Comparison of ENCODE assay signal across 8 mouse cellular contexts in genomic region chr13:23739069-23739921, GRCm38 (mm10). TPM values are rescaled to one million over a fixed set of nuclear protein-coding genes. Genes with fewer than 3 reads are reported as not detected.
A peak's percentile ranks its signal among the peaks of the same experiment; 100 is the strongest.
DNase-seq lines count a peak whose midpoint lies in the region; ATAC-seq lines count a peak whose summit lies in the region.

No protein-coding gene starts in this region.

- peak; percentile 97 for DNase-seq in 3T3-L1 (ENCODE audit: low read depth, low spot score)
- peak; percentile 65 to 82 for DNase-seq in adrenal gland, postnatal 4 days (ENCODE audit: low spot score in 2 of 2)
- peak; percentile 99 for DNase-seq in embryonic facial prominence, embryonic 14.5 days (ENCODE audit: low spot score)
- peak; percentile 98 for DNase-seq in heart, adult 8-10 months (ENCODE audit: low spot score)
- DNase-seq in kidney, adult 8-10 months, result peak; percentile 97 to 98
- DNase-seq in midbrain, embryonic 14.5 days, result peak; percentile 92
- DNase-seq in spleen, adult 18-20 months, result peak; percentile 79 to 89

- H3K4me1 ChIP-seq in embryonic facial prominence, embryonic 14.5 days (ENCODE audit: control insufficient read depth, insufficient read depth, low read length), result peaks cover 14% of the 10 kb centered on the region; the same call in 1 of the 2 replicates
- peaks cover 14% of the 10 kb centered on the region for H3K4me1 ChIP-seq in limb, embryonic 12.5 days (replicated peaks)
- H3K4me1 ChIP-seq in midbrain, embryonic 14.5 days (ENCODE audit: control insufficient read depth, insufficient read depth, low read length), result peaks cover 19% of the 10 kb centered on the region

- H3K36me3 ChIP-seq in embryonic facial prominence, embryonic 14.5 days (ENCODE audit: control insufficient read depth, insufficient read depth, low read length), result no peaks in the 10 kb centered on the region
- H3K36me3 ChIP-seq in limb, embryonic 12.5 days, result no peaks in the 10 kb centered on the region
- no peaks in the 10 kb centered on the region for H3K36me3 ChIP-seq in midbrain, embryonic 14.5 days (ENCODE audit: control insufficient read depth, insufficient read depth, low read length)

- peak overlapping the region; percentile 63 for H3K4me2 ChIP-seq in embryonic facial prominence, embryonic 14.5 days (ENCODE audit: low read depth, low read length)
- peak overlapping the region; percentile 86 for H3K4me2 ChIP-seq in limb, embryonic 12.5 days
- peak overlapping the region; percentile 98 for H3K4me2 ChIP-seq in midbrain, embryonic 14.5 days (ENCODE audit: low read length)

- H3K9me3 ChIP-seq in embryonic facial prominence, embryonic 14.5 days (ENCODE audit: control insufficient read depth, low read length), result no peaks in the 10 kb centered on the region
- no peaks in the 10 kb centered on the region for H3K9me3 ChIP-seq in limb, embryonic 12.5 days
- no peaks in the 10 kb centered on the region for H3K9me3 ChIP-seq in midbrain, embryonic 14.5 days (ENCODE audit: control insufficient read depth, low read length)

- peak overlapping the region; percentile 95 for H3K27ac ChIP-seq in embryonic facial prominence, embryonic 14.5 days (replicated peaks; ENCODE audit: low read depth, low read length)
- peak overlapping the region; percentile 99 for H3K27ac ChIP-seq in limb, embryonic 12.5 days
- peak overlapping the region; percentile 78 for H3K27ac ChIP-seq in midbrain, embryonic 14.5 days (replicated peaks; ENCODE audit: low read depth, low read length)

- peak overlapping the region; percentile 49 for H3K4me3 ChIP-seq in embryonic facial prominence, embryonic 14.5 days (ENCODE audit: low read depth, low read length)
- H3K4me3 ChIP-seq in limb, embryonic 12.5 days (replicated peaks), result peak overlapping the region; percentile 59
- H3K4me3 ChIP-seq in midbrain, embryonic 14.5 days (replicated peaks; ENCODE audit: low read depth, low read length), result peak overlapping the region; percentile 48

- WGBS in embryonic facial prominence, embryonic 14.5 days, result 1% methylated on average over 39 of the region's 39 CpGs
- under 1% methylated on average over 39 of the region's 39 CpGs for WGBS in limb, embryonic 12.5 days
- WGBS in midbrain, embryonic 14.5 days, result under 1% methylated on average over 39 of the region's 39 CpGs

- H3K9ac ChIP-seq in embryonic facial prominence, embryonic 14.5 days (ENCODE audit: low read depth, low read length), result peak overlapping the region; percentile 75
- H3K9ac ChIP-seq in limb, embryonic 12.5 days (replicated peaks), result peak overlapping the region; percentile 89
- H3K9ac ChIP-seq in midbrain, embryonic 14.5 days (replicated peaks; ENCODE audit: low read length), result peak overlapping the region; percentile 57; the same call in 1 of the 2 replicates

- H3K27me3 ChIP-seq in embryonic facial prominence, embryonic 14.5 days (replicated peaks; ENCODE audit: control insufficient read depth, insufficient read depth, low read length), result no peaks in the 10 kb centered on the region
- H3K27me3 ChIP-seq in limb, embryonic 12.5 days, result no peaks in the 10 kb centered on the region
- no peaks in the 10 kb centered on the region for H3K27me3 ChIP-seq in midbrain, embryonic 14.5 days (ENCODE audit: control insufficient read depth, insufficient read depth, low read length)

- ATAC-seq in embryonic facial prominence, embryonic 14.5 days (ENCODE audit: low read depth), result peak; percentile 92
- peak; percentile 92 for ATAC-seq in limb, embryonic 12.5 days (ENCODE audit: insufficient number of reproducible peaks, insufficient read depth, low FRiP score, low TSS enrichment, low read depth)
- peak; percentile 85 for ATAC-seq in midbrain, embryonic 14.5 days (ENCODE audit: low FRiP score, low TSS enrichment)

RNA-seq across cellular contexts. Expression of gene Hist1h1c, which starts 0.7 kb away (rescaled TPM):
- 100 to 1,000 TPM; 583 to 655 TPM for total RNA-seq in adrenal gland, postnatal 4 days (2021)
- polyA plus RNA-seq in embryonic facial prominence, embryonic 14.5 days (2014; fragmentation: Nextera tagmentation; extraction: Ambion mirVana), result 36.1 and 37.8 TPM in 2 replicates
- total RNA-seq in heart, adult 8-10 months (2022), result 100 to 1,000 TPM; 145 to 209 (median 187) TPM
- 20.1 and 21.4 TPM in 2 replicates for polyA plus RNA-seq in limb, embryonic 12.5 days (2016; fragmentation: Nextera tagmentation; extraction: Ambion mirVana)
- 5.7 and 9.2 TPM in 2 replicates for polyA plus RNA-seq in midbrain, embryonic 14.5 days (2014; fragmentation: Nextera tagmentation; extraction: Ambion mirVana)

RNA-seq across cellular contexts. Expression of gene Hist1h3c, which starts 6.1 kb away (rescaled TPM):
- 100 to 1,000 TPM; 224 to 252 TPM for total RNA-seq in adrenal gland, postnatal 4 days (2021)
- 5.1 and 7.5 TPM in 2 replicates for polyA plus RNA-seq in embryonic facial prominence, embryonic 14.5 days (2014; fragmentation: Nextera tagmentation; extraction: Ambion mirVana)
- 1 to 10 TPM in 2 of 4 experiments, under 1 TPM in 1, not detected in 1; 0.82 to 5.6 (median 2.3) TPM for total RNA-seq in heart, adult 8-10 months (2022)
- polyA plus RNA-seq in limb, embryonic 12.5 days (2016; fragmentation: Nextera tagmentation; extraction: Ambion mirVana), result 20.7 and 22.1 TPM in 2 replicates
- 1.2 TPM in 2 replicates for polyA plus RNA-seq in midbrain, embryonic 14.5 days (2014; fragmentation: Nextera tagmentation; extraction: Ambion mirVana)

RNA-seq across cellular contexts. Expression of gene Hist1h2bb, which starts 7.2 kb away (rescaled TPM):
- total RNA-seq in adrenal gland, postnatal 4 days (2021), result 100 to 1,000 TPM; 268 to 325 TPM
- polyA plus RNA-seq in embryonic facial prominence, embryonic 14.5 days (2014; fragmentation: Nextera tagmentation; extraction: Ambion mirVana), result 1.2 and 2.1 TPM in 2 replicates
- 1 to 10 TPM; 2.6 to 6.9 (median 4.0) TPM for total RNA-seq in heart, adult 8-10 months (2022)
- polyA plus RNA-seq in limb, embryonic 12.5 days (2016; fragmentation: Nextera tagmentation; extraction: Ambion mirVana), result 6.3 and 6.7 TPM in 2 replicates
- polyA plus RNA-seq in midbrain, embryonic 14.5 days (2014; fragmentation: Nextera tagmentation; extraction: Ambion mirVana), result 0.51 TPM in 1 of 2 replicates, not detected in the other

RNA-seq across cellular contexts. Expression of gene Hist1h2ab, which starts 11.6 kb away (rescaled TPM):
- 100 to 1,000 TPM; 457 to 545 TPM for total RNA-seq in adrenal gland, postnatal 4 days (2021)
- 30.2 and 32.6 TPM in 2 replicates for polyA plus RNA-seq in embryonic facial prominence, embryonic 14.5 days (2014; fragmentation: Nextera tagmentation; extraction: Ambion mirVana)
- total RNA-seq in heart, adult 8-10 months (2022), result 1 to 10 TPM in 3 of 4 experiments, not detected in 1; 2.4 to 8.4 (median 4.0) TPM
- polyA plus RNA-seq in limb, embryonic 12.5 days (2016; fragmentation: Nextera tagmentation; extraction: Ambion mirVana), result 77.8 and 92.9 TPM in 2 replicates
- polyA plus RNA-seq in midbrain, embryonic 14.5 days (2014; fragmentation: Nextera tagmentation; extraction: Ambion mirVana), result 11.3 and 13.5 TPM in 2 replicates

RNA-seq across cellular contexts. Expression of gene Hist1h3b, which starts 12.8 kb away (rescaled TPM):
- total RNA-seq in adrenal gland, postnatal 4 days (2021), result 100 to 1,000 TPM; 526 to 670 TPM
- polyA plus RNA-seq in embryonic facial prominence, embryonic 14.5 days (2014; fragmentation: Nextera tagmentation; extraction: Ambion mirVana), result 6.6 and 11.5 TPM in 2 replicates
- 10 to 100 TPM in 1 of 4 experiments, 1 to 10 TPM in 3; 2.4 to 16.9 (median 4.5) TPM for total RNA-seq in heart, adult 8-10 months (2022)
- polyA plus RNA-seq in limb, embryonic 12.5 days (2016; fragmentation: Nextera tagmentation; extraction: Ambion mirVana), result 17.7 and 30.1 TPM in 2 replicates
- 3.5 and 4.0 TPM in 2 replicates for polyA plus RNA-seq in midbrain, embryonic 14.5 days (2014; fragmentation: Nextera tagmentation; extraction: Ambion mirVana)

Comparison
In these comparisons a context has a peak if more than half of its experiments do, and no peak if none do; other contexts are left out.
1. Peak in every context shown above with its lines: DNase-seq, ATAC-seq, H3K4me3 ChIP-seq and H3K27ac ChIP-seq.